Mouse (Mus musculus): Measurements from ENCODE around the gene Lpin2. TPM values are rescaled to one million over a fixed set of nuclear protein-coding genes. Genes with fewer than 3 reads are reported as not detected.

The Lpin2 gene
- polyA plus RNA-seq, 1 experiment from 2014 or later: 65.8 TPM

DNA sequence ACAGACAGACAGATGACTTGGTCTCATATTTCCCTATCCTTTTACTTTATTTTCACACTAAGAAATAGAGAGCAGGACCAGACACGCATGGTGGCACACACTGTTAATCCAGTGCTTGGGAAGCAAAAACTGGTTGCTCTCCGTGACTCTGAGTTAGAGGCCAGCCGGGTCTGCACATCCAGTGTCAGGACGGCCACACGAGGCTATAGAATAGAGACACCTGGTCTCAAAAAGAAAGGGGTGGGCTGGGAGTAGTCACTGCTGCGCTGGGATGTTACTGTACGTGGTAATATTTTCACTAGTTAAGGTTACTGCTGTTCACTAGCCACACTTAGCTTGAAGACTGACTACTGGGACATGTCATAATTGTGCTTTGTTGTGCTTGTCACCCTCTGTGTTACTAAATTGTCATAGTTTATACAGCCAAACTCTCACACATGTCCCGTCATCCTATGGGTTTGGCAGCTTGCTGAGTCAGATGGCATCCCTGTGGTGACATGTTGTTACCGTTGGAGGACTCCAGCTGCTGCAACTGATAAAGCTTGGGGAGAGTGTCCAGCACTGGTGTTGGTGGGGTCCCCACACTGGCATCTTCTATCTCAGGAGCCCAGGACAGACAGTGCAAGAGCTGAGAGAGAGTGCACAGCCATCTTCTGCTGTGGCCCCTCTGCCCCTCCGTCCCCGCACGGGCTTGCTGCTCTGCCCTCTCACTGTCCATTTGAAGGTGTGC is 53.0 kb downstream of the Lpin2 start:
- no peak for ATAC-seq (ENCODE audit: low FRiP score, low TSS enrichment)
- no peaks in the 10 kb centered on the region for H3K9me3 ChIP-seq (ENCODE audit: low read length)
- H3K4me3 ChIP-seq (ENCODE audit: low read length): no peak overlapping the region
- no peaks in the 10 kb centered on the region for H3K27me3 ChIP-seq (ENCODE audit: insufficient read depth, low read length)
- H3K4me1 ChIP-seq (ENCODE audit: insufficient read depth, low read length): no peaks in the 10 kb centered on the region
- H3K27ac ChIP-seq (ENCODE audit: low read length): no peak overlapping the region
- H3K4me2 ChIP-seq (replicated peaks; ENCODE audit: low read depth, low read length): no peak overlapping the region
- H3K9ac ChIP-seq (replicated peaks; ENCODE audit: low read length): no peak overlapping the region
- WGBS: 75% methylated on average over 12 of the region's 12 CpGs
- H3K36me3 ChIP-seq (ENCODE audit: insufficient read depth, low read length): peaks cover 62% of the 10 kb centered on the region

- Histone ChIP-seq H3K4me1 (ENCODE audit: insufficient read depth, low read length) (no peaks in the 10 kb centered on the region), H3K4me2 (replicated peaks; ENCODE audit: low read depth, low read length) (no peak overlapping the region), H3K4me3 (ENCODE audit: low read length) (no peak overlapping the region), H3K27ac (ENCODE audit: low read length) (no peak overlapping the region), H3K27me3 (ENCODE audit: insufficient read depth, low read length) (no peaks in the 10 kb centered on the region), H3K9me3 (ENCODE audit: low read length) (no peaks in the 10 kb centered on the region), H3K36me3 (ENCODE audit: insufficient read depth, low read length) (peaks cover 70% of the 10 kb centered on the region), H3K9ac (replicated peaks; ENCODE audit: low read length) (no peak overlapping the region)
- ATAC-seq (ENCODE audit: low FRiP score, low TSS enrichment): no peak
- WGBS: 92% methylated on average over 7 of the region's 7 CpGs
Measured at GRCm38 (mm10) chr17:71238494-71238893, 56.1 kb downstream of the Lpin2 start.

GRCm38 (mm10) chr17:71240811-71241210 is 58.5 kb downstream of the Lpin2 start:
- no peaks in the 10 kb centered on the region for H3K27me3 ChIP-seq (ENCODE audit: insufficient read depth, low read length)
- H3K4me1 ChIP-seq (ENCODE audit: insufficient read depth, low read length): no peaks in the 10 kb centered on the region
- 90% methylated on average over 9 of the region's 9 CpGs for WGBS
- H3K4me2 ChIP-seq (replicated peaks; ENCODE audit: low read depth, low read length): no peak overlapping the region
- peaks cover 78% of the 10 kb centered on the region for H3K36me3 ChIP-seq (ENCODE audit: insufficient read depth, low read length)
- no peak for ATAC-seq (ENCODE audit: low FRiP score, low TSS enrichment)
- H3K9me3 ChIP-seq (ENCODE audit: low read length): no peaks in the 10 kb centered on the region
- no peak overlapping the region for H3K27ac ChIP-seq (ENCODE audit: low read length)
- no peak overlapping the region for H3K9ac ChIP-seq (replicated peaks; ENCODE audit: low read length)
- H3K4me3 ChIP-seq (ENCODE audit: low read length): no peak overlapping the region

- Histone ChIP-seq H3K36me3 (ENCODE audit: insufficient read depth, low read length) (peaks cover 88% of the 10 kb centered on the region), H3K9me3 (ENCODE audit: low read length) (no peaks in the 10 kb centered on the region), H3K4me3 (ENCODE audit: low read length) (no peak overlapping the region), H3K27me3 (ENCODE audit: insufficient read depth, low read length) (no peaks in the 10 kb centered on the region), H3K27ac (ENCODE audit: low read length) (no peak overlapping the region), H3K4me2 (replicated peaks; ENCODE audit: low read depth, low read length) (no peak overlapping the region), H3K9ac (replicated peaks; ENCODE audit: low read length) (no peak overlapping the region), H3K4me1 (ENCODE audit: insufficient read depth, low read length) (no peaks in the 10 kb centered on the region)
- no peak for ATAC-seq (ENCODE audit: low FRiP score, low TSS enrichment)
- WGBS: 93% methylated on average over 7 of the region's 7 CpGs
Measured at GRCm38 (mm10) chr17:71242666-71243065, 60.3 kb downstream of the Lpin2 start.

GRCm38 (mm10) chr17:71245133-71245532 is 62.8 kb downstream of the Lpin2 start:
- Histone ChIP-seq H3K27ac (ENCODE audit: low read length) (no peak overlapping the region), H3K9me3 (ENCODE audit: low read length) (no peaks in the 10 kb centered on the region), H3K9ac (replicated peaks; ENCODE audit: low read length) (no peak overlapping the region), H3K4me3 (ENCODE audit: low read length) (no peak overlapping the region), H3K36me3 (ENCODE audit: insufficient read depth, low read length) (peaks cover 86% of the 10 kb centered on the region), H3K4me1 (ENCODE audit: insufficient read depth, low read length) (peaks cover 5% of the 10 kb centered on the region; the same call in 1 of the 2 replicates), H3K4me2 (replicated peaks; ENCODE audit: low read depth, low read length) (no peak overlapping the region), H3K27me3 (ENCODE audit: insufficient read depth, low read length) (no peaks in the 10 kb centered on the region)
- WGBS: 97% methylated on average over 15 of the region's 15 CpGs
- no peak for ATAC-seq (ENCODE audit: low FRiP score, low TSS enrichment)

DNA sequence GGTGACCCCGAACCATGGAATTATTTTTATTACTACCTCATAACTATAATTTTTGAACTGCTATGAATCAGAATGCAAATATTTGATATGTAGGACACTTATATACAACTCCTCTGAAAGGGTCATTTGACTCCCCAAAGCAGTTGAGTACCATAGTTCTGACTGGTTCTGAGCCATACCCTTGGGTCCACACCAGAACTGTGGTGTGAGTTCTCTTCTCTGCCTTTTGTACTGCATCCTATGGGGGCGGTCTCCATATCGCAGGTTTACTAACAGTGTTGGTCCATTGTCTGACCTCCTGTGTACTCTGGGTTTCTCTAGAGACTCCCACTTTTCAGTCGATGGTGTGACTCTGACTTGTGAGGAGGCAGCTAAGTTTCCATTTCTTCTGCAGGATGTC is 63.7 kb downstream of the Lpin2 start:
- H3K27me3 ChIP-seq (ENCODE audit: insufficient read depth, low read length): no peaks in the 10 kb centered on the region
- no peak overlapping the region for H3K4me2 ChIP-seq (replicated peaks; ENCODE audit: low read depth, low read length)
- 86% methylated on average over 4 of the region's 4 CpGs for WGBS
- H3K36me3 ChIP-seq (ENCODE audit: insufficient read depth, low read length): peaks cover 79% of the 10 kb centered on the region
- H3K27ac ChIP-seq (ENCODE audit: low read length): no peak overlapping the region
- no peak overlapping the region for H3K4me3 ChIP-seq (ENCODE audit: low read length)
- H3K4me1 ChIP-seq (ENCODE audit: insufficient read depth, low read length): peaks cover 14% of the 10 kb centered on the region
- H3K9me3 ChIP-seq (ENCODE audit: low read length): no peaks in the 10 kb centered on the region
- no peak overlapping the region for H3K9ac ChIP-seq (replicated peaks; ENCODE audit: low read length)
- ATAC-seq (ENCODE audit: low FRiP score, low TSS enrichment): no peak

GRCm38 (mm10) chr17:71248963-71249362 is 66.6 kb downstream of the Lpin2 start:
- WGBS: 86% methylated on average over 6 of the region's 6 CpGs
- peaks cover 51% of the 10 kb centered on the region for H3K36me3 ChIP-seq (ENCODE audit: insufficient read depth, low read length)
- H3K4me1 ChIP-seq (ENCODE audit: insufficient read depth, low read length): peaks cover 35% of the 10 kb centered on the region
- no peaks in the 10 kb centered on the region for H3K27me3 ChIP-seq (ENCODE audit: insufficient read depth, low read length)
- H3K9me3 ChIP-seq (ENCODE audit: low read length): no peaks in the 10 kb centered on the region
- no peak overlapping the region for H3K27ac ChIP-seq (ENCODE audit: low read length)
- no peak overlapping the region for H3K4me2 ChIP-seq (replicated peaks; ENCODE audit: low read depth, low read length)
- no peak for ATAC-seq (ENCODE audit: low FRiP score, low TSS enrichment)
- no peak overlapping the region for H3K9ac ChIP-seq (replicated peaks; ENCODE audit: low read length)
- no peak overlapping the region for H3K4me3 ChIP-seq (ENCODE audit: low read length)

- Histone ChIP-seq H3K9me3 (ENCODE audit: low read length) (no peaks in the 10 kb centered on the region), H3K27me3 (ENCODE audit: insufficient read depth, low read length) (no peaks in the 10 kb centered on the region), H3K4me3 (ENCODE audit: low read length) (no peak overlapping the region), H3K27ac (ENCODE audit: low read length) (no peak overlapping the region), H3K4me1 (ENCODE audit: insufficient read depth, low read length) (peaks cover 39% of the 10 kb centered on the region), H3K4me2 (replicated peaks; ENCODE audit: low read depth, low read length) (no peak overlapping the region), H3K36me3 (ENCODE audit: insufficient read depth, low read length) (peaks cover 41% of the 10 kb centered on the region), H3K9ac (replicated peaks; ENCODE audit: low read length) (no peak overlapping the region)
- 51% methylated on average over 2 of the region's 2 CpGs for WGBS
- ATAC-seq (ENCODE audit: low FRiP score, low TSS enrichment): no peak
Measured at GRCm38 (mm10) chr17:71250046-71250445, 67.7 kb downstream of the Lpin2 start.

GRCm38 (mm10) chr17:71250819-71251600 is 68.7 kb downstream of the Lpin2 start:
- H3K9ac ChIP-seq (replicated peaks; ENCODE audit: low read length): 0 out of 2 replicates have a peak overlapping the region, but pooled peaks have one; percentile 25
- no peaks in the 10 kb centered on the region for H3K27me3 ChIP-seq (ENCODE audit: insufficient read depth, low read length)
- no peaks in the 10 kb centered on the region for H3K9me3 ChIP-seq (ENCODE audit: low read length)
- peaks cover 39% of the 10 kb centered on the region for H3K4me1 ChIP-seq (ENCODE audit: insufficient read depth, low read length)
- ATAC-seq (ENCODE audit: low FRiP score, low TSS enrichment): peak; percentile 14; the same call in 1 of the 2 replicates
- peaks cover 33% of the 10 kb centered on the region for H3K36me3 ChIP-seq (ENCODE audit: insufficient read depth, low read length)
- no peak overlapping the region for H3K4me2 ChIP-seq (replicated peaks; ENCODE audit: low read depth, low read length)
- peak overlapping the region; percentile 54 for H3K27ac ChIP-seq (ENCODE audit: low read length)
- no peak overlapping the region for H3K4me3 ChIP-seq (ENCODE audit: low read length)
- 66% methylated on average over 16 of the region's 16 CpGs for WGBS

GRCm38 (mm10) chr17:71251601-71252001 is 69.2 kb downstream of the Lpin2 start:
- peak; percentile 73 for ATAC-seq (ENCODE audit: low FRiP score, low TSS enrichment)

More at GRCm38 (mm10) chr17:71251601-71252001, 69.2 kb downstream of the Lpin2 start:
- peaks cover 27% of the 10 kb centered on the region for H3K36me3 ChIP-seq (ENCODE audit: insufficient read depth, low read length)
- no peaks in the 10 kb centered on the region for H3K9me3 ChIP-seq (ENCODE audit: low read length)
- no peak overlapping the region for H3K4me3 ChIP-seq (ENCODE audit: low read length)
- no peak overlapping the region for H3K9ac ChIP-seq (replicated peaks; ENCODE audit: low read length)
- no peak overlapping the region for H3K4me2 ChIP-seq (replicated peaks; ENCODE audit: low read depth, low read length)
- WGBS: 23% methylated on average over 6 of the region's 6 CpGs
- H3K4me1 ChIP-seq (ENCODE audit: insufficient read depth, low read length): peaks cover 39% of the 10 kb centered on the region
- H3K27me3 ChIP-seq (ENCODE audit: insufficient read depth, low read length): no peaks in the 10 kb centered on the region
- H3K27ac ChIP-seq (ENCODE audit: low read length): peak overlapping the region; percentile 54

Measured in kidney, embryonic 16.5 days (tissue).